Mouse (Mus musculus) heart, embryonic 12.5 days (tissue): ENCODE results near the gene Dhx30. TPM values are rescaled to one million over a fixed set of nuclear protein-coding genes. Genes with fewer than 3 reads are reported as not detected.
"Not testable (repeated sequence)": the region's sequence is repeated elsewhere in the genome, so short reads cannot be mapped to it uniquely, and the experiment has no call there.

Experiments
- ATAC-seq: fragments of 200-750 bp; cut with Nextera tagmentation; 2 replicates; pipeline ENCODE4 v1.8.0; 2017; ENCODE audit warnings: moderate TSS enrichment, moderate library complexity; ENCODE audit not compliant: insufficient number of reproducible peaks, low FRiP score
- H3K27ac ChIP-seq: fragments of 300-500 bp; sonication (generic); 2 replicates; pipeline ENCODE4 v1.5.1; 2016; ENCODE audit warnings: mild to moderate bottlenecking, moderate library complexity; ENCODE audit not compliant: poor library complexity, severe bottlenecking
- H3K27me3 ChIP-seq: fragments of 300-500 bp; sonication (generic); replicated peaks from 2 replicates; pipeline ENCODE4 v1.6.1; 2016; ENCODE audit warnings: mild to moderate bottlenecking, moderate library complexity
- H3K36me3 ChIP-seq: fragments of 300-500 bp; sonication (generic); 2 replicates; pipeline ENCODE4 v1.6.1; 2016; ENCODE audit warnings: mild to moderate bottlenecking, moderate library complexity
- H3K4me1 ChIP-seq: fragments of 300-500 bp; sonication (generic); replicated peaks from 2 replicates; pipeline ENCODE4 v1.6.1; 2016; ENCODE audit warnings: mild to moderate bottlenecking
- H3K4me2 ChIP-seq: fragments of 300-500 bp; sonication (generic); 2 replicates; pipeline ENCODE4 v1.6.1; 2016; ENCODE audit warnings: mild to moderate bottlenecking, moderate library complexity
- H3K4me3 ChIP-seq: fragments of 300-500 bp; sonication (generic); 2 replicates; pipeline ENCODE4 v1.5.1; 2016; ENCODE audit warnings: mild to moderate bottlenecking
- H3K9ac ChIP-seq: fragments of 300-500 bp; sonication (generic); 2 replicates; pipeline ENCODE4 v1.6.1; 2016; ENCODE audit warnings: mild to moderate bottlenecking, moderate library complexity
- H3K9me3 ChIP-seq: fragments of 300-500 bp; sonication (generic); replicated peaks from 2 replicates; pipeline ENCODE4 v1.6.1; 2016; ENCODE audit warnings: mild to moderate bottlenecking, moderate library complexity
- WGBS: fragments of 180-500 bp; shearing (Covaris S2); methylation state at CpG from one replicate; pipeline ENCODE4 v1.1.7; 2016; 5-methylcytosine and 5-hydroxymethylcytosine counted together
- polyA plus RNA-seq: library from polyadenylated mRNA; unstranded; fragments of >200 nt; fragmentation: Nextera tagmentation; extraction: Ambion mirVana; gene quantifications from 2 replicates; pipeline ENCODE4 v1.2.1, GENCODE M21; 2016

Gene Dhx30
- polyA plus RNA-seq, 1 experiment from 2014 or later, result 114 TPM

DNA sequence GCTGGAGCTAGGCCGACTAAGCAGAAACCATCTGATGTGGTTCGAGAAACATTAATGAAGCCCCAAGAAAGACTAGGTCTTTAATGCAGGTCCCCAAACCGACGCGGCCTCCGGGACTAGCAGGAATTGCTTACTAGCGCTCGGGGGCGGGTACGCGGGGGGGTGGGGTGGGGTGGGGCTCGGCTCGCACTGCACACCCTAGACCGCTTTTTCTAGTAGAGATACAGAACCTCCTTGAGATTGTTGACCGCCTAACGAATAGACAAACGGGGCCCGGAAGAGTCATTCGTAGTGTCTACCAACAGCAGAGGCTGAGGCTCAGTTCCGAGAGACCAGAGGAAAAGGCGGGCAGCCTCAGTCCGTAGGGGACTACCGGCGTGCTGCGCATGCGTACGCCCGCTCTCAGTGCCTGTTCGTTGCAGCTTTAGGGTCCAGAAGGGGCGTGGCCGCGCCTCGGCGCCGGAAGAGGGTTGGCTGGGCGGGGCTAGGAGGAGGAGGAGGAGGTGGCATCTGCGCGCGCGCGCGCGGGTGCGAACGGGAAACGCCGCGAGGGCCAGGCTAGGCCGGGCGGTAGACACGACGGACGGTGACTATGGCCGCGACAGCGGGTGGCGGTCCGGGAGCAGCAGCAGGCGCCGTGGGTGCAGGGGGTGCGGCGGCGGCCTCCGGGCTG, 14.0 kb upstream of the Dhx30 start:
- ATAC-seq, result peak; percentile 98

GRCm38 (mm10) chr9:110130896-110131524, 13.4 kb upstream of the Dhx30 start:
- no peak for ATAC-seq
- peaks cover 15% of the 10 kb centered on the region for H3K36me3 ChIP-seq
- peak overlapping the region; percentile 73 for H3K9ac ChIP-seq
- H3K4me1 ChIP-seq, result peaks cover 14% of the 10 kb centered on the region; the same call in 1 of the 2 replicates
- no peaks in the 10 kb centered on the region for H3K9me3 ChIP-seq
- peak overlapping the region; percentile 84 for H3K4me2 ChIP-seq
- no peaks in the 10 kb centered on the region for H3K27me3 ChIP-seq
- H3K27ac ChIP-seq, result peak overlapping the region; percentile 91
- WGBS, result 20% methylated on average over 10 of the region's 10 CpGs
- H3K4me3 ChIP-seq, result peak overlapping the region; percentile 98

More for the DNA sequence above, 14.0 kb upstream of the Dhx30 start:
- peak overlapping the region; percentile 97 for H3K9ac ChIP-seq
- no peaks in the 10 kb centered on the region for H3K27me3 ChIP-seq
- H3K9me3 ChIP-seq, result no peaks in the 10 kb centered on the region
- peak overlapping the region; percentile 91 for H3K27ac ChIP-seq
- peaks cover 14% of the 10 kb centered on the region; the same call in 1 of the 2 replicates for H3K4me1 ChIP-seq
- peak overlapping the region; percentile 98 for H3K4me3 ChIP-seq
- under 1% methylated on average over 60 of the region's 64 CpGs for WGBS
- peak overlapping the region; percentile 84 for H3K4me2 ChIP-seq
- H3K36me3 ChIP-seq, result peaks cover 22% of the 10 kb centered on the region

DNA sequence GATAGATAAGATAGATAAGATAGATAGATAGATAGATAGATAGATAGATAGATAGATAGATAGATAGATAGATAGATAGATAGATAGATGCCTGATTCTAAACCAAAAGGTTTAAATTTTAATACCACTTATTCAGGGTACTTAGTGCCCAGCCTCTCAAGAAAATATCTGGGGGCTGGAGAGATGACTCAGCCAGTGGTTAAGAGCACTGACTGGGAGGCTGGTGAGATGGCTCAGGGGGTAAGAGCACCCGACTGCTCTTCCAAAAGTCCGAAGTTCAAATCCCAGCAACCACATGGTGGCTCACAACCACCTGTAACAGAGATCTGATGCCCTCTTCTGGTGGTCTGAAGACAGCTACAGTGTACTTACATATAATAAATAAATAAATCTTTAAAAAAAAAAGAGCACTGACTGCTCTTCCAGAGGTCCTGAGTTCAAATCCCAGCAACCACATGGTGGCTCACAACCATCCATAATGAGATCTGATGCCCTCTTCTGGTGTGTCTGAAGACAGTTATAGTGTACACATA, 6.4 kb upstream of the Dhx30 start:
- H3K9me3 ChIP-seq, H3K27ac ChIP-seq, H3K36me3 ChIP-seq, H3K4me2 ChIP-seq, H3K9ac ChIP-seq, H3K4me1 ChIP-seq, H3K27me3 ChIP-seq, H3K4me3 ChIP-seq, ATAC-seq: not testable (repeated sequence)
- 49% methylated on average over 2 of the region's 2 CpGs for WGBS

DNA sequence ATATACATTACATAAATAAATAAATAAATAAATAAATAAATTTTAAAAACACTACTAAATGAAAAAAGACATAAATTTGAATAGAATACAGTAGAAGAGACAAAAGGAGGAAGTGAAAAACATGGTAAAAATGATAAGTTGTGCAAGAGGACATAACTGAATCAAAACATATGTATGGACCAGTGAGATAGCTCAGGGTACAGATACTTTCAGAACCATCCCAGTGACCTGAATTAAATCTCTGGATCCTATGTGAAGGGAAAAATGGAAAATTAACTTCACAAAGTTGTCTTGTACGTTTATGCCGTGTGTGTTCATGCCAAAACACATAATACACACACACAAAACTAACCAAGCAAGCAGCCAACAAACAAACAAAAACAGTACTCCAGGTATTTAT, 5.7 kb upstream of the Dhx30 start:
- H3K36me3 ChIP-seq, result no peaks in the 10 kb centered on the region
- 70% methylated on average over 2 of the region's 2 CpGs for WGBS

GRCm38 (mm10) chr9:110121424-110121823, 3.8 kb upstream of the Dhx30 start:
- H3K4me3 ChIP-seq, result no peak overlapping the region
- H3K27me3 ChIP-seq, result no peaks in the 10 kb centered on the region
- H3K27ac ChIP-seq, result peak overlapping the region; percentile 10; the same call in 1 of the 2 replicates
- no peak overlapping the region for H3K4me2 ChIP-seq
- peaks cover 13% of the 10 kb centered on the region for H3K4me1 ChIP-seq
- no peaks in the 10 kb centered on the region for H3K36me3 ChIP-seq
- H3K9ac ChIP-seq, result no peak overlapping the region
- ATAC-seq, result no peak
- 58% methylated on average over 4 of the region's 4 CpGs for WGBS
- no peaks in the 10 kb centered on the region for H3K9me3 ChIP-seq

More for the DNA sequence above, 5.7 kb upstream of the Dhx30 start:
- ATAC-seq, result no peak
- Histone ChIP-seq H3K4me2 (no peak overlapping the region), H3K4me1 (peaks cover 11% of the 10 kb centered on the region), H3K4me3 (no peak overlapping the region), H3K27ac (no peak overlapping the region), H3K9me3 (no peaks in the 10 kb centered on the region), H3K9ac (no peak overlapping the region), H3K27me3 (no peaks in the 10 kb centered on the region)

DNA sequence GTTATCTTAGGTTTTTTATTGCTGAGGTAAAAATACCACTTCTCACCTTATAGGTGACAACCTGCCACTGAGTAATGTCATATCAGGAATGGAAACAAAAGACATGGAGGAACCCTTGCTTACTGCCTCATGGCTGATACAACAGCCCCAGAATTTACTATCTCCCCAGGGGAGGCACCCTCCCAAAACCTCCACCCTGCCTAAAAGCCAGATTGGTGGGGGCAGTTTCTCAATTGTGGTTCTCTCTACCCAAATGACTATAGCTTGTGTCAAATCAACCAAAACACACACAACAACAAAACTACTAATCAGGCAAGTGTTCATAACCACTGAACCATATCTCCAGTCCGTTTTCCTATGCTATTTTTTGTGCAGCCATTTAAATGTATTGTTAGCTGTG, 619 bp upstream of the Dhx30 start:
- peaks cover 1% of the 10 kb centered on the region for H3K36me3 ChIP-seq
- 62% methylated on average over 1 of the region's 1 CpGs for WGBS
- peak overlapping the region; percentile 91 for H3K9ac ChIP-seq
- H3K27ac ChIP-seq, result no peak overlapping the region
- peaks cover 13% of the 10 kb centered on the region for H3K4me1 ChIP-seq
- no peaks in the 10 kb centered on the region for H3K27me3 ChIP-seq
- H3K4me3 ChIP-seq, result peak overlapping the region; percentile 80
- ATAC-seq, result no peak
- H3K9me3 ChIP-seq, result no peaks in the 10 kb centered on the region
- H3K4me2 ChIP-seq, result peak overlapping the region; percentile 79

DNA sequence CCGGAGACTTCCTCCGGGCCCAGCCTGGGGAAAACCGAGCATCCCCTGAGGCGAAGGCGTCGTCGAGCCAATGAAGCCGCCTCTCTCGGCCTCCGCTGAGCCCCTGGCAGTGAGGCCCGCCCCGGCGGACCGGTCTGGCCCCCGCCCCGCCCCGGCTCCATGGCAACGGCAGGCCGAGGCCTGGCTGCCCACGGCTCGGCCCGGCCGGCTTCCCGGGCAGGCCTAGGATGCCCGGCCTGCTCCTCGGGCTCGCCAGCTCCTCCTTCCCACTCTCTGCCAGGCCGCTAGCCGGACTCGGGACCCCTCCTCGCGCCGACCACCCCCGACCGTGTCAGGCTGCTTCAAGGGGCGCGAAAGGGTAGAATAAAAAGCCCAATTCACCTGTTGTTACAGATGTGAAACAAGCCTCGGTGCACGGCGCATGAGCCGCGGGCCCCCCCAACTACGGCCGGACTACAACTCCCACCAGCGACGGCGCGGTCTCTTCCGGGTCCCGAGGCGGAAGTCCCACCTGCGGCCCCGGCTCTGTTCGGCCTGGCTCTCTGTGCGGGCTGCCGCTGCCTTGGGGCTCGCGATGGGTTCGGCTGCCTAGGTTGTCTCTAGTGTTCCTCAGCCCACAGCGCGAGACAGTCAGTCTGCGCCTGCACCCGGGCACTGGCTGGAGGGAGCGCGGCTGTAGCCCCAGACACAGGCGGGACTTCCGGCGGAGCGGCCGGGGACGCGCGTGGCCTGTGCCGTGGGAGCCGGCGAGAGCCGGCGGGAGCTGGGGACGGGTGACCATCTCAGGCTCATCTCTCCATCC, 452 bp downstream of the Dhx30 start, which contains the start of gene Smarcc1:
Gene Smarcc1 (plus strand): TSS at position 732 of the 802 bp plus-strand sequence.
- Histone ChIP-seq H3K27me3 (no peaks in the 10 kb centered on the region), H3K27ac (peak within 1 kb of the TSS; percentile 94), H3K9ac (peak within 1 kb of the TSS; percentile 91), H3K4me1 (peaks cover 13% of the 10 kb centered on the region), H3K36me3 (peaks cover 12% of the 10 kb centered on the region), H3K9me3 (no peaks in the 10 kb centered on the region), H3K4me3 (peak within 1 kb of the TSS; percentile 80), H3K4me2 (peak within 1 kb of the TSS; percentile 79)
- ATAC-seq, result peak; percentile 96
- WGBS, result under 1% methylated on average over 79 of the region's 79 CpGs

GRCm38 (mm10) chr9:110116353-110116976, 1.2 kb downstream of the Dhx30 start:
- Histone ChIP-seq H3K36me3 (peaks cover 19% of the 10 kb centered on the region), H3K27me3 (no peaks in the 10 kb centered on the region), H3K4me1 (peaks cover 13% of the 10 kb centered on the region), H3K9ac (peak overlapping the region; percentile 91), H3K27ac (peak overlapping the region; percentile 94), H3K4me2 (peak overlapping the region; percentile 79), H3K4me3 (peak overlapping the region; percentile 80), H3K9me3 (no peaks in the 10 kb centered on the region)
- ATAC-seq, result no peak
- WGBS, result 13% methylated on average over 10 of the region's 10 CpGs

DNA sequence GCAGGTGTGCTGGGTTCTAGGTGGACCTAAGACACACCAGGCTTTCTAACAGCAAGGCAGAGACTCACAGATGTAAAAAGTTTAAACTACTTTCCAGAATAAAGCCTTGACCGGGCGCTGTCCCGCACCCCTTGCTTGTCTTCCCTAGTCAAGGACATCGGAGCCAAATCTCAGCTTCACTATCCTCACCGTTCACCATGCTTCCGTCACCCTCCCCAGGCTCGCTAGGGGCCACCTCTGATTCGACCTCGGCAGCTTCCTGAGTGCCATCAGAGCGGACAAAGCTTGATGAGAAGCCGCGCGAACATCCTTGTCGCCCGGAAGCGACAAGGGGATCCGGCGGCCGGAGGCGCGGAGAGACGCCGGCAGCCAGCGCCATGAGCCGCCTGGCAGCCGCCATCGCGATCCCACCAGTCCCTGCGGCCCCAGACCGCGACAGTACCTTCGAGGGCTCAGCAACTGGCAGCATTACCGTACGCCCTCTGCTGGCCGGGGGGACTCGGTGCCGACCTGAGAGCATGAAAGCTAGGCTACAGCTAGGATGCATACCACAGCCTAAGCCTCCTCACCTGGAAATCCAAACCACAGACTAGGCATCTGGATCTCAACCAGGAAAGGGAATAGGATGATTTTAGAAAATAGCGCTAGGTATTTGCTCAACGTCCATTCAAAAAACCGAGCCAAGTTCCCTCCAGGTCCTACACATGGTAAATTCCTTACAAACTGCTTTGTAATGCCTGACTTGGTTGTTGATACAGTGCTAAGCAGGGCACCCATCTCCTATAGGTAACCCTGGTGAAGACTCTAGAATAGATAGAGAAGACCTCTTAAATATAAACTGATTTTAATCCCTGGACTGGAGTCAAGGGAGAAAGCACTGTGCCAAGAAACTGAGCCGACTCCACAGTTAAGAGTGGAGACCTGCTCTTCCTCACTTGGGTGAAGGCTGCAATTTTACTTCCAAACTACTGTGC, 16.7 kb downstream of the Dhx30 start:
- WGBS, result 3% methylated on average over 41 of the region's 41 CpGs
- H3K27ac ChIP-seq, result peak overlapping the region; percentile 17; the same call in 1 of the 2 replicates
- H3K4me3 ChIP-seq, result peak overlapping the region; percentile 77
- peaks cover 69% of the 10 kb centered on the region for H3K36me3 ChIP-seq
- peaks cover 9% of the 10 kb centered on the region for H3K4me1 ChIP-seq
- H3K4me2 ChIP-seq, result peak overlapping the region; percentile 95
- H3K9ac ChIP-seq, result peak overlapping the region; percentile 81
- ATAC-seq, result peak; percentile 93
- no peaks in the 10 kb centered on the region for H3K9me3 ChIP-seq
- H3K27me3 ChIP-seq, result no peaks in the 10 kb centered on the region

DNA sequence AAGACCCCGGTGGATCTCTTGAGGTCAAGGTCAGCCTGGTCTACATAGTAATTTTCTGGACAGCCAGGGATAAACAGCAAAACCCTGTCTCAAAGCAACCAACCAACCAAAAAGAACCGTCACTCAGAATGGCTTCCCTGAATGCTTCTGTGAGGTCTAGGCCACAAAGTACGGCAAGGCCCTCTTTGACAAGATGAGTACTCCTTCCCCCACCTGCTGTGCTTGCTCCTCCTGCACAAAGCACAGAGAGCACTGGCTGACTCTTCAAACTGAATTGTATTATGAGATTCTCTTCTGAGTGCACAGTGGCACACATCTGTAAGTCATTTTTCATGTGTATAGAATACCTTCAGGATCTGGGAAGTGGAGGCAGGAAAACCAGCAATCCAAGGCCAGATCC, 19.8 kb downstream of the Dhx30 start:
- 92% methylated on average over 3 of the region's 3 CpGs for WGBS
- Histone ChIP-seq H3K27ac (no peak overlapping the region), H3K4me1 (peaks cover 6% of the 10 kb centered on the region), H3K9ac (no peak overlapping the region), H3K36me3 (peaks cover 69% of the 10 kb centered on the region), H3K27me3 (no peaks in the 10 kb centered on the region), H3K9me3 (0 out of 2 replicates have a peak, but pooled peaks cover 2% of the 10 kb centered on the region), H3K4me3 (no peak overlapping the region), H3K4me2 (no peak overlapping the region)
- no peak for ATAC-seq
